Mouse (Mus musculus) urinary bladder, postnatal 25 days (tissue): Measurements from ENCODE around the gene Supt20.
"Not testable (repeated sequence)": the region's sequence is repeated elsewhere in the genome, so short reads cannot be mapped to it uniquely, and the experiment has no call there.

Experiments
- DNase-seq: peaks from one replicate; pipeline ENCODE4 v3.0.0; 2022; ENCODE audit warnings: low spot score

Gene Supt20

DNA sequence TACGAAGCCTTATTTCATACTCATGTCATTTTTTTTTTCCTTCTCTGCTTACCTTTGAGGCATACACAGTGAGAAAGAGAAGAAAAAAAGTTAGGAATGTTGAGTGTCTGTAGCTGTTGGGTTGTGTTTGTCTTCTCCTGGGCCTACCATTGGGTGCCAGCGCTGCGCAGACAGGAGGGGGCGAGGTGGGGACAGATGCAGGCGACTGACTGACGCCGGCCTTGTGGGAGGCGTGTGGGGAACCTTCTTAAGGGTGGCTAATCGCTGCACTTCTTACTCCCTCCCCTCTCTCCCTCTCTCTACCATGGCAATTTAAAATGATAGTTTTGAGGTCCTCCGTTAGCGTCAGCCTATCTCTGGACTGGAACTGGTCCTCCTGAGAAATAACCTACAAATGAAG, 63.5 kb downstream of the Supt20 start:
- DNase-seq, result no peak

DNA sequence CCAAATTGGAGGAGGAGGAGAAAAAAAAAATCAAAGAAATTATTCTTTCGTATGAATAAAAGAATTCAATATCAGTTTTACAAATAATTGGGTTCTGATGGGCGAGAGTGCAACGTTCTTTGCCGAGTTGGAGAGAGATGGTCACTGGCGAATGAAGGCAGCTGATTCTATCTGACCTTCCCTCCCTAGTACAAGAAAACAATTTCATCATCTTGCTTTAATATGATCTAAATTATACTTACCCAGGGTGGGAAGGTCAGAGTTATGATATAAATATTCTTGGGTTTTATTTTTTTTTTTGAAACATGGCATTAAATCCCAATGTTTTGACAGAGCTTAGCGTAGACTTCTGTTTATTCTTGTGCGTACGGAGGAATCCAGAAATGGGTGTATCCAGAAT, 64.8 kb downstream of the Supt20 start:
- DNase-seq, result no peak

GRCm38 (mm10) chr3:54759211-54759610, 66.6 kb downstream of the Supt20 start:
- no peak for DNase-seq

GRCm38 (mm10) chr3:54760321-54761115, 67.9 kb downstream of the Supt20 start:
- no peak for DNase-seq

DNA sequence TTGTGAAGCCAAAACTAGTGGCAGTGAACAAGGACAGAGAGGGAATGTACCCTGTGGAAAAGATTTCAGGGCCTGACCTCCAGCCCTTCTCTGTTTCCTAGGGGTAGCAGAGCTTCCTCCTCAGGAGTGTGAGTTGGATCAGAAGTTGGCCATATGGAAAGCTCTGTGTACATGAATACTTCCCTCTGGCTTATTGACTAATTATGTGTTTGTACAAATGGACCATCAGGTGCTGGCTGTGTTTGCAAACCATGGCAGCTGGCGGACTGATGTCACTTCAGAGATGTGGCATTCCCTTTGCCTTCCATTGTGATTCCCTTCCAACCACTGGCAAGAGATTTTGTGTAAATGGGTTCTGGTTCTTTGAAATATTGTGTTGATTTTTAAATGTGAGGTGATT, 68.7 kb downstream of the Supt20 start:
- DNase-seq, result no peak

- no peak for DNase-seq
Observed at GRCm38 (mm10) chr3:54764418-54764817, 71.8 kb downstream of the Supt20 start.

GRCm38 (mm10) chr3:54765521-54765920, 72.9 kb downstream of the Supt20 start:
- not testable (repeated sequence) for DNase-seq

GRCm38 (mm10) chr3:54766034-54766433, 73.4 kb downstream of the Supt20 start:
- DNase-seq, result no peak

DNA sequence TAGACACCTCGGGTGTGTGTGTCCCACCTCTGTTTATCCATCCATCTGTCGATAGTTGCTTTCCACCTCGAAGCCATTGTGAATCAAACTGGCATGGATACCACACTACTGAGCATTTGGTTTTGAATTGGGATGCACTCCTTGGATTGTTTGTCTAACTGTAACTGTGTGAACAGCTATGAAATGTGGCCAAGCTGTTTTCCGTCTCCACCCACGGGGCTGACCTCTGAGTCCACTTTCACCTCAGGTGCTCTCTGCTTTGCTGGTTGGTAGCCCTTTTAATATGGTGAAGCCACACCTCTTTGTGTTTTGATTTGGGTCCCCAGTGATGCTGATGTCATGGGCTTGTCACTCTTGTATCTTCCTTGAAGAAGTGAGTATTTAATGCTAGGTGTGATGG, 74.2 kb downstream of the Supt20 start:
- no peak for DNase-seq

- no peak for DNase-seq
Observed at GRCm38 (mm10) chr3:54768592-54768991, 76.0 kb downstream of the Supt20 start.

- no peak for DNase-seq
Observed at GRCm38 (mm10) chr3:54769349-54770275, 77.0 kb downstream of the Supt20 start.

GRCm38 (mm10) chr3:54773613-54774012, 81.0 kb downstream of the Supt20 start:
- no peak for DNase-seq

GRCm38 (mm10) chr3:54775989-54776631, 83.5 kb downstream of the Supt20 start:
- DNase-seq, result no peak
